20 mouse cellular contexts compared by ENCODE assay signal in the genomic region with DNA sequence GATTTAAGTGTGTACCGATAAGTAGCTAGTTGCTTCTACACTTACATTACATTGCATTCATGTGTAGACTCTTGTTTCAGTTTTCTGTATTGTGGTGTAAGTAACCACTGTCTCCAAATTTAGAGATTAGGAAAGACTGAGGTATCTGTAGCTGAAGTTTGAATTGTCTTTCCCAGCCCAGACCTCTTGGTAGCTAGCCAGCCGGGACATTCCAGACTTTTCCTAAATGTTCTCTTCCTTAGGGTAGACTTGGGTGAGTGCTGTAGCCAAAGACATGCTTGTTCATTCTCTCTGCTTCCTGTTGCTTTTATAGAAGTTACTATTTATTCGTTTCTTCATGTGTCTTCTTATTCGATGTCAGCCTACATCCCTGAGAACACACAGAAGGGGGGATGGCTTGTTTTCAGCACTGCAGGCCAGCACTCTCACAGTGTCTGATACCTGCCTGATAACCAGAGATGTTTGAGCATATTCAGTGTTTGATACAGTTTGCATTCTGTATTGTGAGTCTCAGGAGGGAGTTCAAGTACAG.
DNase-seq lines count a peak whose midpoint lies in the region; TF ChIP-seq lines count a peak whose summit lies in the region.
"Had no signal": no experiment of that assay in that cellular context is flagged by ENCODE, and none has a peak within 500 bp of the region (broad histone marks: within the 10 kb centered on the region; RNA-seq: fewer than 3 reads in every experiment).

No protein-coding gene starts in this region.

- DNase-seq in cerebellum, adult 2 months: peak; percentile 52 to 70
- no peak for DNase-seq in cerebellum, adult 11 months
- peak; percentile 41 for DNase-seq in brain, adult 2 months (ENCODE audit: low read depth, low spot score)
- peak; percentile 52 for DNase-seq in cerebellum, adult 8-10 months
- DNase-seq in cerebellum, postnatal 10 days: peak; percentile 38
- DNase-seq in gastrocnemius, postnatal 14 days: no peak
- no peak for DNase-seq in urinary bladder, adult 18-20 months (ENCODE audit: low spot score in 2 of 2)
- no peak for DNase-seq in adrenal gland, postnatal 10 days
- DNase-seq: adrenal gland, adult 2 months; adrenal gland, postnatal 25 days; forebrain, postnatal 0 days; gastrocnemius, adult 2 months; gastrocnemius, postnatal 25 days; heart, adult 2 months; heart, postnatal 14 days; kidney, adult 2 months had no signal

- intact Hi-C loops in gastrocnemius, postnatal 14 days (cut with DNase I; ENCODE audit: low total_unique reads): no loop called here

- no peaks in the 10 kb centered on the region for H3K27me3 ChIP-seq in cerebellum, adult 2 months (ENCODE audit: control insufficient read depth, insufficient read depth, low read length)
- H3K27me3 ChIP-seq: heart, embryonic 13.5 days; hindbrain, embryonic 12.5 days; hindbrain, embryonic 15.5 days had no signal

- H3K4me1 ChIP-seq in cerebellum, adult 2 months (ENCODE audit: control insufficient read depth, insufficient read depth, low read length): peaks cover 52% of the 10 kb centered on the region; the same call in 1 of the 2 replicates
- H3K4me1 ChIP-seq: heart, embryonic 10.5 days; heart, embryonic 13.5 days; hindbrain, embryonic 12.5 days had no signal

- 14% methylated on average over 4 of the region's 4 CpGs for WGBS in cerebellum, adult 2 months

- H3K4me3 ChIP-seq in cerebellum, adult 2 months (replicated peaks; ENCODE audit: insufficient read depth, low read depth, low read length): no peak overlapping the region
- H3K4me3 ChIP-seq: gastrocnemius, adult 2 months; heart, adult 2 months; heart, embryonic 10.5 days; heart, embryonic 13.5 days; hindbrain, embryonic 12.5 days; hindbrain, embryonic 15.5 days had no signal

- TF ChIP-seq CTCF in cerebellum, adult 2 months (IDR thresholded peaks at IDR 0.05; ENCODE audit: borderline replicate concordance, insufficient read depth, low read depth, low read length): no peak

- no peak for TF ChIP-seq POLR2A in cerebellum, adult 2 months (IDR thresholded peaks at IDR 0.05; ENCODE audit: borderline replicate concordance, insufficient read depth, low read length)

- H3K27ac ChIP-seq in cerebellum, adult 2 months (ENCODE audit: insufficient read depth, low read length): peak overlapping the region; percentile 96
- H3K27ac ChIP-seq: gastrocnemius, adult 2 months; heart, adult 2 months; heart, embryonic 10.5 days; heart, embryonic 13.5 days; hindbrain, embryonic 12.5 days; hindbrain, embryonic 15.5 days had no signal

Comparison
In these comparisons a context has a peak if more than half of its experiments do, and no peak if none do; other contexts are left out.
1. DNase-seq: peak in cerebellum, adult 2 months (2 of 2), brain, adult 2 months (single experiment), cerebellum, adult 8-10 months (single experiment) and cerebellum, postnatal 10 days (2 of 2); none in cerebellum, adult 11 months (single experiment), gastrocnemius, postnatal 14 days (single experiment), urinary bladder, adult 18-20 months (0 of 2) and adrenal gland, postnatal 10 days (single experiment).